Mouse (Mus musculus) thymus, postnatal 25 days (tissue): Measurements from ENCODE around the gene Zfp637.
"Not testable (repeated sequence)": the region's sequence is repeated elsewhere in the genome, so short reads cannot be mapped to it uniquely, and the experiment has no call there.

Experiments
- DNase-seq: peaks from one replicate; pipeline ENCODE4 v3.0.0; 2022

Gene Zfp637

GRCm38 (mm10) chr6:117840686-117841510 is at the start of gene Zfp637:
Gene Zfp637, plus strand, starts transcription at chr6:117841180.
- DNase-seq: peak; percentile 92

GRCm38 (mm10) chr6:117795251-117795650 is 45.7 kb upstream of the Zfp637 start:
- DNase-seq: no peak

DNA sequence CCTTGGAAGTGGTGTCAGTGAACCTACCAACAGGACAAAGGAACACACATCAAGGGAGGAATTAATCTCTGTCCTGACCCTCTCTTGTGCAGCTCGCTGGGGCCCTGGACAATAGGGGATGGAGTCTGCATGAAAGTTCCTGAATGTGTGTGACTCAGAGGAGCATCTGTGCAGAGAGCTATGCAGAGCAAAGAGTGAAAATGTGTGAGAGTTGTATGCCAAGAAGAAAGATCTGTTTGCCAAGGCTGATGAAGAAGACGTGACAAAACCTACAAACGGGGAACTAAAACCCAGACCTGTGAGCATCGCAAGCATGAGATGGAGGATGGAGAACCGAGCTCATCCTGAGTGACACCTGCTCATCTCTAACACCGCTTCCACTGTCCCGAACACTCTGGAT is 40.2 kb upstream of the Zfp637 start:
- no peak for DNase-seq

- no peak for DNase-seq
Measured at GRCm38 (mm10) chr6:117801801-117802200, 39.2 kb upstream of the Zfp637 start.

- DNase-seq: no peak
Measured at GRCm38 (mm10) chr6:117807756-117808155, 33.2 kb upstream of the Zfp637 start.

GRCm38 (mm10) chr6:117809816-117810215 is 31.2 kb upstream of the Zfp637 start:
- no peak for DNase-seq

- no peak for DNase-seq
Measured at GRCm38 (mm10) chr6:117810717-117811116, 30.3 kb upstream of the Zfp637 start.

DNA sequence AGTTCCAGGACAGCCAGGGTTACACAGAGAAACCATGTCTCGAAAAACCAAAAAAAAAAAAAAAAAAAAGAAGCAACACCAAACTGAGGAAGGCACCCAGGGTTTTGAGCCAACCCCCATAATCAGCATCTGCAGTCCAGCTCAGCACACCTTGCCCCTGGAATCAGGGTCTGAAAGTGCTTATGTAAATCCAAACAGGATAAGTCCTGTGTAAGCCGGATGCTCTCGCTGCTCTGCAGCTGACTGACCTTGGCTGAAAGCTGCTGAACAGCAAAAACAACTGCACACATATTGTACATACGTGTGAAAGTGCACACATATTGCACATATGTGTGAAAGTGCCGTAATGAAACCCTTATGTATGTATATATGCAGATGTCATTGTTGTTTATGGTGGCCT is 29.7 kb upstream of the Zfp637 start:
- no peak for DNase-seq

- no peak for DNase-seq
Measured at GRCm38 (mm10) chr6:117814681-117815080, 26.3 kb upstream of the Zfp637 start.

- DNase-seq: no peak
Measured at GRCm38 (mm10) chr6:117817108-117817541, 23.9 kb upstream of the Zfp637 start.

DNA sequence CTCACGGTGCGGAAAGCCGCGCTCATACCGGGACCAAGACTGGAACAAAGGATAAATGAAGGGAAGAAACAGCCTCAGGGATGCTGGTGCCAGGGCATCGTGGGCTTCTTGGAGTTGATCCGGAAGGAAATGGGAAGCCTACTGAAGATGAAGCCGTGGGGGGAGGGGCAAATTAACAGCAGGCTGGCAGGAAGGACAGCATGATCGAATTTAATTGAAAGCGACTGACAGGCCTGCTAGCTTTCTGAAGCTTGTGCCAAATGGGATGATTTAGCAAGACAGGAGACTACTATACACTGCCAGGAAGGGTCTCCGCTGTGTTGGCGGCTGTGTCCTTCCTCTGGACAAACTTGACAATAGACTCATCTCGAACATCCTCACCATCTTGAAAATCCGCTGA is 20.7 kb upstream of the Zfp637 start:
- no peak for DNase-seq

DNA sequence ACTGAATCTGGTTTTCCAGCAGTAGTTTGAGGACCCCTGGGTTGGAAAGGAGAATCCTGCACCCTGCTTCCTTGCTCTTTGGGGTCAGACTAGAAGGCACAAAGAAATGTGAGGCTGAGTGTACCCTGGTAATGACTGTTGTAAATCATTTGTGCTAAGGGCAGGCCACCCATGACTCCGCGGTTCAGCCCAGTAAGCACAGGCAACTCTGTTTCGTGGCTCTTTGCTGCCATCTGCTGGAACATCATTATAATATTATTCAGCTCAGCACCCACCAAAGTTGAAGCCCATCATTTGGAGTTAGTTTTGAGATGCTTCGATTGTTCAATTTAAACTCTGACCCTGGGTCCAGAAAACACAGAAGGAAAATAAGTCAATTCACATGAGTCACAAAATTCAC is 15.6 kb upstream of the Zfp637 start:
- peak; percentile 53 for DNase-seq

GRCm38 (mm10) chr6:117828273-117828672 is 12.7 kb upstream of the Zfp637 start:
- DNase-seq: peak; percentile 48

- DNase-seq: no peak
Measured at GRCm38 (mm10) chr6:117841511-117841955, 553 bp downstream of the Zfp637 start.

- DNase-seq: no peak
Measured at GRCm38 (mm10) chr6:117844597-117844996, 3.6 kb downstream of the Zfp637 start.

DNA sequence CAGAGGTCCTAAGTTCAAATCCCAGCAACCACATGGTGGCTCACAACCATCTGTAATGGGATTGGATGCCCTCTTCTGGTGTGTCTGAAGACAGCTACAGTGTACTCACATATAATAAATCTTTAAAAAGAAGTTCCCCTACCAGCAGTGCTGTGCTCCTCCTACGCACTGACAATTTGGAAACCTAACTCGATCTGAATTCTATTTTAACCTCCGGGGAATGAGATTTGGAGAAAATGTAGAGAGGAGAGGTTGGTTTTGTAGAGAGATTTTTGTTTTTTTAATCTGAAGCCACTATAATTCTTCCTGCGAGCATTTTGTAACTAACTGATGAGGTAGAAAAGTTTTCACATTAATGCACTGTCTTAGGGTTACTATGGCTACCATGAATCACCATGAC is 5.7 kb downstream of the Zfp637 start:
- DNase-seq: not testable (repeated sequence)

DNA sequence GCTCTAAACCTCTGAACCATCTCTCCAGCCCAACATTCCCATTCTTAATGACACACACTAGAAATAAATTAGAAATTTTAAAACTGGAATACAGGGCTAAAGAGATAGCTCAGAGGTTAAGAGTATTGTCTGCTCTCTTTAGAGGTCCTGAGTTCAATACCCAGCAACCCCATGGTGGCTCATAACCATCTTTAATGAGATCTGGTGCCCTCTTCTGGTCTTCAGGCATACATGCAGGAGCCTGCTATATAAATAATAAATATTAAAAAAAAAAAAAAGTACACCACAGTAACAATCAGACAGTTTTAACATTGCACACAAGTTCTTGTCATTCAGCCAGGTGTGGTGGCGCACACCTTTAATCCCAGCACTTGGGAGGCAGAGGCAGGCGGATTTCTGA is 6.8 kb downstream of the Zfp637 start:
- DNase-seq: no peak

- no peak for DNase-seq
Measured at GRCm38 (mm10) chr6:117848577-117848976, 7.6 kb downstream of the Zfp637 start.

DNA sequence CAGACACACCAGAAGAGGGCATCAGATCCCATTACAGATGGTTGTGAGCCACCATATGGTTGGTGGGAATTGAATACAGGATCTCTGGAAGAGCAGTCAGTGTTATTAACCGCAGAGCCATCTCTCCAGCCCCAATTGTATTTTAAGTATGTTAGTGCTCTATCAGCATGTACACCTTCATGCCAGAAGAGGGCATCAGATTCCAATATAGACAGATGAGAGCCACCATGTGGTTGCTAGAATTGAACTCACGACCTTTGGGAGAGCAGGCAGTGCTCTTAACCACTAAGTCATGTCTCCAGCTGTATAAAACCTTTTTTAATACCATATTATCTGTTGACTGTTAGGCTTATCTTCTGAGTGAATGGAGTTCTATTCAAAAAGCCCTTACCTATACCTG is 10.8 kb downstream of the Zfp637 start:
- no peak for DNase-seq

- DNase-seq: no peak
Measured at GRCm38 (mm10) chr6:117857990-117858389, 17.0 kb downstream of the Zfp637 start.

DNA sequence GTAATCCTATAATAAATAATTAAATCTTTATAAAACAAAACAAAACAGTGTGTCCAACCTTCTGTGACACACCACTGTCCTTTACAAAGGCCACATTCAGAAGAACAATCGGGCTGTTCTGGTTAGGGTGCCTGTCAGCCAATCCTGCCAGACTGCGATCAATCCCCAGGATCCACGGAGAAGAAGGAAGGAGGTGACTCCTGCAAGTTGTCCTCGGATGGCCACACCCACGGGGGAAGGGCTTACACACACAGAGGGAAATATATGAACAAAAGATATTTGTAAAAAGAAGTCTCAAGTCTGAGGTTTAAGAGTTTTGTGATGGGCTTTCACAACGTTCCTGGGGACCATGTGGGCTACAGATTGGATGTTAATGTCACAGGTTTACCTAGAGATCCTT is 20.9 kb downstream of the Zfp637 start, which contains the start of gene Zfp239:
Zfp239 (plus strand) TSS at position 253 of the 400 bp plus-strand sequence.
- DNase-seq: no peak

GRCm38 (mm10) chr6:117862465-117862864 is 21.5 kb downstream of the Zfp637 start:
- no peak for DNase-seq

GRCm38 (mm10) chr6:117862899-117863620 is 22.1 kb downstream of the Zfp637 start:
- DNase-seq: peak; percentile 60

DNA sequence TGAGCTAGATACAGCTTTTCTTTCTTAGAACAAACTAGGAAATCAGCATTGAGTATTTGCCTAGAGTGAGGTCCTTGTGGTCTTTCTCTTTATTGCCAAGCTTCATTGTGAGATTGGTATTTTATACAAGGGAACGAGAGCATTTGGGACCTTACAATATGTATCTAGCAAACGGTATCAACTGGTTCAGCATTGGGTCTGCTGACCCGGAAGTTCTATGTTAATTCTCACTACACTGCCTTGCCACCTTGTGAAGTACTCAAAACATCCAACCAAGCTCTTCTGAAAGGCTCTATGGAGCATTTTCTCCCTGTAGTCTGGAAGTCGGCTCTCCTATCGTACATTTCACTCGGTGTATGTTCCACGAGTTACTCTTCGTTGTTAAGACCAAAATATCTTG is 22.8 kb downstream of the Zfp637 start:
- DNase-seq: no peak
